Mouse (Mus musculus) kidney, adult 2 months (tissue): Measurements from ENCODE around the gene Padi2.

Source experiments
- CTCF ChIP-seq: fragments of 200-500 bp; conservative IDR thresholded peaks from 2 replicates; pipeline ENCODE4 v1.5.1; 2011; ENCODE audit warnings: low read depth, mild to moderate bottlenecking, control low read depth, low read length, moderate library complexity, mixed read lengths; ENCODE audit not compliant: insufficient read depth, insufficient read length
- POLR2A ChIP-seq: fragments of 200-500 bp; IDR thresholded peaks from one replicate; pipeline ENCODE4 v1.6.1; 2011; ENCODE audit warnings: low read depth, low read length, control low read depth

- TF ChIP-seq CTCF (no peak), POLR2A (no peak)
Observed at GRCm38 (mm10) chr4:140951861-140952641, 45.9 kb downstream of the Padi2 start.
